Mouse (Mus musculus) lung, postnatal 0 days (tissue): ENCODE measurements around the gene Rpl22l1.

ENCODE experiments used
- CTCF ChIP-seq: IDR thresholded peaks from 2 replicates; pipeline ENCODE4 v1.5.1; 2016; ENCODE audit warnings: antibody characterized with exemption, mild to moderate bottlenecking
- EP300 ChIP-seq: IDR thresholded peaks from 2 replicates; pipeline ENCODE4 v1.6.1; 2016; ENCODE audit warnings: antibody characterized with exemption, mild to moderate bottlenecking, control low read depth

- TF ChIP-seq CTCF = no peak
- TF ChIP-seq EP300 = no peak
Observed at GRCm38 (mm10) chr3:28781848-28782247, 23.4 kb upstream of the Rpl22l1 start.
